Mouse (Mus musculus) testis, adult 2 months (tissue): ENCODE results near the gene Ccdc162.

Experiments used
- CTCF ChIP-seq: fragments of 200-500 bp; IDR thresholded peaks from 2 replicates; pipeline ENCODE4 v1.5.1; 2012; ENCODE audit warnings: low read depth, mild to moderate bottlenecking, inconsistent platforms, low read length, moderate library complexity; ENCODE audit not compliant: control insufficient read depth, insufficient read depth, insufficient replicate concordance
- POLR2A ChIP-seq: fragments of 200-500 bp; IDR thresholded peaks from 2 replicates; pipeline ENCODE4 v1.6.1; 2012; ENCODE audit warnings: low read depth, mild to moderate bottlenecking, inconsistent platforms, low read length, moderate library complexity; ENCODE audit not compliant: control insufficient read depth

DNA sequence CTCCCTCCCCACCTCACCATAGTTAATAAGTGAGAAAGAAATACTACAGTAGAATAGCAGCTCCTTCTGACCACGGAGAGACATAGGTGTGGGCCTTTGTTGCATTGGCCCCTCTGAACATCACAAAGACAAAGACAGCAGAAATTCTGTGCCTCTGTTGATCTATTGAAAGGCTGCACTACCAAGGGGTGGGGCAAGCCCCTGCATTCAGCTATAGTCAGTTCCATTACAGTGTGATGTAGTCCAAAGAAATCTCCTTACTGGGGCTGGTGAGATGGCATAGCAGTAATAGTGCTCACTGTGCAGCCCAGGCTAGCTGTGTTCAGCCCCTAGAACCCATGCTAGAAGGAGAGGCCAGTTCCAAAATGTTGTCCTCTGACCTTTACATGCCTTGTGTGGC is 211.4 kb downstream of the Ccdc162 start:
- TF ChIP-seq POLR2A = no peak
- TF ChIP-seq CTCF = no peak
